Mouse (Mus musculus) c-Kit-positive CD71-negative TER-119-negative erythroid progenitor cells, embryonic 14.5 days (primary cell): ENCODE measurements around the gene Ntm.

Source experiments
- DNase-seq: peaks from one replicate; pipeline ENCODE4 v3.0.0-alpha.2; 2013; ENCODE audit warnings: low read depth

Gene Ntm

DNA sequence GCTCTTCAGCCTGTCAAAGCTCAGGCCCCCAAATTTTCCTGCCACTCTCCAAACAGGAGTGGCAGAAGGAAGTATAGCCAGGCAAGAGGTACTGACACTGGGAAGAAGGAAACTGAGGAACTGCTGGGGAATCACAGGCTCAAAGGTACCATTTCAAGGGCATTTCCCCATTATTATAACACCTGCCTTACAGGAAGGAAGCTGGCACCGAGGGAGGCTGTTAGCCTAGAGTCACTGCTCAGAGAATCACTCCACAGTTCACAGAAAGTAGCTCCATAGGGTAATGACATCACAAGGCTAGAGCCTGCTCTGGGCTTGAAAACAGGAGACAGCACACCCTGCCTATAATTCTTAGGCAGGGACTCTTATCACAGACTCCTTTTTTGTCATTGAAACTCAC, 643.7 kb downstream of the Ntm start:
- DNase-seq = no peak

DNA sequence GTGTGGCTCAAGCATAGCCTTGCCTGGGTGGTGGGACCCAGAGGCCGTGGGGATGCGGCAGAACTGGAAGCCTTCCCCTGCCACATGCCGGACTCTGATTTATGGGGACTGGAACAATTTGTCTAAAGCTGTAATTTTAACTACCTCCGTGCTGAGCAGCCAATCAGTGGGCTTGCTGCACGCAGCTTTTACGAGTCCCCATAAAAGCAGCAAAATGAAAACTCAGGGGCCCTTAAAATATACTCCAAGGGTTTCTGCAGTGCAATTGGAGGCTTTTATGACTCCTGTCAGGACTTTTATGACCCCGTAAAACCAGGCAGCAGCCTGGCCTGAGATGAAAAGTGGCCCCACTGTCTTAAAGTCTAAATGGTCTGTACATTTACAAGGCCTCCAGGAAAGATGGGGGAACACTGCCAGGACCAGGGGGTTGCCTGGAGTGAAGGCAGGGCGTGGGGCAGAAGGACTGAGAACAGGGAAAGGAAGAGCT, 644.2 kb downstream of the Ntm start:
- DNase-seq = no peak

DNA sequence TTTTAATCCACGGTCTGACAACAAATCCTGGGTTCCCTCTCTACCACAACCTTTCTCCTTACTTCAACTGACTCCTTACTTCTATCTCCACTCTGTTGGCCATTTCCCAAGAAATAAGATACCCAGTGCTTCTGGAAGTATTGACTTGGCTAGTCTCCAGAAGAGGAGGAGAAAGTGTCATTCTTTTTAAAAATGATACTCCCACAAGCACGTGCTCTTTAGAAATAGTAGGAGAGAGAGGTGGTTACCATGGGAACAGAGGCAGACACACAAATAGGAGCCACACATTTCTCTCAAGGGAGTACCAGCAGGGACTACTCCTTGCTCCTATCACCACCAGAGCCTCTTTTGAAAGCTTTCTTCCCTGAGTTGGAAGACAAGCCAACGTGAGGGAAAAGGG, 645.3 kb downstream of the Ntm start:
- no peak for DNase-seq

GRCm38 (mm10) chr9:29315842-29316241, 647.1 kb downstream of the Ntm start:
- no peak for DNase-seq

- no peak for DNase-seq
Observed at GRCm38 (mm10) chr9:29306961-29307360, 656.0 kb downstream of the Ntm start.

DNA sequence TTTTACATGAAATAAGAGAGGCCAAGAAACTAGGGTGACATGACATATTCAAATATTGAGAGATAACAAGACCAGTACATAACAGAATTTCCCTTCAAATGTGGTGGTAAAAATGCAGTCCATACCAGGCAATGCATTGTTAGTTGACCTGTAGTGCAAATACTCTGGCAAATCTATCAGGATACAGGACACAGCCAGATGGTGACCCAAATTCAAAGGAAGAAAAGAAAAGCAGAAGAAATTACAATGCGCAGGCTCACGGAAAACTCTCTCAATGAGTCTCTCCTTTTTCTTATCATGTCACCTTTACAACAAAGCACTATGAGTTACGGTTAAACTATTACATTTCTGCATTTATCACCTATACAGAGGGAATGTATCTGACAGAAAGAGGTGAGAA, 664.6 kb downstream of the Ntm start:
- DNase-seq = no peak

DNA sequence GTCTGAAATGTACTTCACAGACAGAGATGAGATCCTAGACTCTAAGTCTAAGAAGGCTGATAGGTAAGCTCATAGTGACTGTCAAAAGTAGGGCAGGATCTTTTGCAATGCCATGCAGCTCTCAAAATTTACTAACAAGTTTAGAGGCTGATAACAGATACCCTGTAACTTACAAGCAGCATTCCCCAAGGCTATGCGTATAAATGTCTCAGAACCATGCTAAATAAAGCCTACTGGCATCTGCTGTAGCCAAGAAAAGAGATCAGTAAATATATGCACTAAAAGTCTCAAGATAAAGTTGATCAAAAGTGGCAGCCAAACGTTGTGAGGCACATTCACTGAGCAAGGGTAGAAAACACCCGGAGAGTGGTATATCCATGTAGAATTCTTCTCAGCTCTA, 666.2 kb downstream of the Ntm start:
- DNase-seq = no peak

GRCm38 (mm10) chr9:29288003-29288704, 674.8 kb downstream of the Ntm start:
- no peak for DNase-seq

- no peak for DNase-seq
Observed at GRCm38 (mm10) chr9:29285144-29285543, 677.8 kb downstream of the Ntm start.

DNA sequence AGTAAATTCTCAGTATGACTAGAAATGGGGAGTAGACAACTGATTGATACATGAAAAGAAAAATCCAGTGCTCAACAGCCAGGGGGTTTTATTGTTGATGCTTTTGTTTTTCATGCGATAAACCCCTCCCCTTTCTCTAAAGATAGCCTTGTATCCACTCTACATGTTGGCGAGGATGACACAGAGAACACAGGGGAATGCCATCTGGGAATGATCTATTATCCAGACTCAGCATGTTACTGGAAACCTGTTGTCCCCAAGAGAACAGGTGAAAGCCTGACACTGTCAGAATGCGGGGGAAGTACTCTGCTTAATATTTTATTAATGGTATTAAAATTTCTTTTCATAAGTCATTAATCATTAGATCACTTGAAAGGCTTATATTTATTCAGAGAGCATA, 690.1 kb downstream of the Ntm start:
- DNase-seq = no peak

GRCm38 (mm10) chr9:29269988-29270387, 693.0 kb downstream of the Ntm start:
- DNase-seq = no peak

DNA sequence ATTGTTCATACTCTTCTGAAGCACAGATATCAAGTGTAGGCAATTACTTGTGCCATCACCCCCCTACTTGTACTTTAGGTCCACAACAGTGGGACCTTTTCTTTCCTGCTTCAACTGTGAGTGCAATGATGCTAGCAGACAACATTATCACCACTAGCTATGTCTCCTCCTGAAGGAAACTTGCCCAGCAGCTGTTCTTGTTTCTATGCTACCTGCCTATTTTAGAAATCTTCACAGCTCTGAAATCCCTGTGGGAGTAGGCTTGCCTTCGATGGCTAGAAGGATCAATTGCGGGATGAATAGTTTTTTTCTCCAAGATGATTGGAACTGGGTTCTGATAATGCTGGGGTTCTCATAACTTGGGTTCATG, 693.7 kb downstream of the Ntm start:
- no peak for DNase-seq

- no peak for DNase-seq
Observed at GRCm38 (mm10) chr9:29268583-29269276, 694.2 kb downstream of the Ntm start.

DNA sequence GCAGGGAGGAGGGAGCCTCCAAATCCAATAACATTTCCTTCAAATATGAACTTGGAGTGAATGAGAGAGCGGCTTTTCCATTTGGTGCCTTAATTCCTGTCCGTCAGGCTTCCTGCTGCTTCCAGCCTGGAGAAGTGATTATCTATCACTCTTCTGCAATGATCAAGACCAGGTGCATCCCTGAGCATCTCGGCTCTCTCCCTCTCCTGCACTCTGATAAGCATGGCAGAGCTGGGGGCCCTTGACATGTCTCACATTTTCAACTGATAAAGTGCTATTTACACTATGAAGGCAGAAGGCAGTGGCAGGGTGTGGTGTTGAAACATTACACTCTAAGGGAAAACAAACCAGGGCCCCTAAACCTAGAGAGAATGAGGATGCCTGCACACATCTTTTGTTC, 695.3 kb downstream of the Ntm start:
- no peak for DNase-seq

GRCm38 (mm10) chr9:29265177-29265576, 697.8 kb downstream of the Ntm start:
- DNase-seq = no peak

- DNase-seq = no peak
Observed at GRCm38 (mm10) chr9:29262836-29263235, 700.1 kb downstream of the Ntm start.

DNA sequence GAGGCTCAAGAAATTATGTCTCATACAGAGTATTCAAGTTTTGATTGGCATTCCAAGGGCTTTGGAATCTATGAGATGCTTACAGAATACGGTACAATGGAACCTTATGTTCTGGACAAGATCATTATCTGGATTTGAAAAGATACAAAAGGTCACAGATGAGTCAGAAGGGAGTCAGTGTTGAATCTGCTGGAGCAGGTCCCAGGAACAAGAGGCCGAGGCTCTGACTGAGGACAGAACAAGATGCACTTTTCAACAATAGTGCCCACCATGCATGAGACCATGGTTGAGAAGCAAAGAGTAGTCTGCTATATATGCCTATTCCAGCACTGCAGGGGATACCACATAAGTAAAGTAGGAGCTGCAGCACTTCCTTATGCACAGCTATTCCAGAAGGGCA, 710.1 kb downstream of the Ntm start:
- no peak for DNase-seq

- DNase-seq = no peak
Observed at GRCm38 (mm10) chr9:29250813-29251212, 712.1 kb downstream of the Ntm start.

GRCm38 (mm10) chr9:29247812-29248211, 715.1 kb downstream of the Ntm start:
- DNase-seq = no peak

GRCm38 (mm10) chr9:29244006-29244405, 718.9 kb downstream of the Ntm start:
- DNase-seq = no peak

GRCm38 (mm10) chr9:29242497-29243422, 720.2 kb downstream of the Ntm start:
- no peak for DNase-seq

GRCm38 (mm10) chr9:29240797-29241196, 722.1 kb downstream of the Ntm start:
- no peak for DNase-seq

GRCm38 (mm10) chr9:29238973-29239372, 724.0 kb downstream of the Ntm start:
- DNase-seq = no peak
